ENCODE assay signal across 7 mouse cellular contexts in the genomic region with DNA sequence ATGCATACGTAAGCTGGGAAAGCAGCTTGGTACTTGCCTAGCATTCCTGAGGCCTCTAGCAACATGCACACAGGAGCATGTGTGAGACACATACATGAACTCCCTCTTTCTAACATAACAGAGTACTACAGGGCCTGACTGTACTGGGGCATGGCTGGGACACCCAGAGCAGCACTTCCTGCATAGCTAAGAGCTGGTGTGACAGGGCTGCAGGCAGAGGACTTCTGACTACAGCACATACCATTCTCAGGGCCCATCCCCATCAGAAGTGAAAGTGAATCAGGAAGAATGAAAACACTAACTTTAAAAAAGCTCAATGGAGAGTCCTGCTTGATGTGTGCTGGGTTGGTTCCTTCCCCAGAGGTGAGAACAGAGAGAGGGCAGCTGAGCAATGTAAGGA.
A peak's percentile ranks its signal among the peaks of the same experiment; 100 is the strongest.
DNase-seq lines count a peak whose midpoint lies in the region; ATAC-seq and TF ChIP-seq lines count a peak whose summit lies in the region.

No protein-coding gene starts in this region.

- DNase-seq in neural tube, embryonic 10.5 days (ENCODE audit: extremely low spot score, low spot score) = no peak
- DNase-seq in heart, adult 8-10 months (ENCODE audit: low spot score) = peak; percentile 35
- peak; percentile 12 for DNase-seq in lung, adult 2 months
- DNase-seq in thymus, postnatal 25 days = peak; percentile 29
- no peak for DNase-seq in Muller cell, postnatal 12 days (ENCODE audit: inconsistent ontology term)
- DNase-seq in left cerebral cortex, postnatal 14 days (ENCODE audit: low spot score in 2 of 2) = no peak

- no peak for TF ChIP-seq CTCF in lung, adult 2 months (IDR thresholded peaks at IDR 0.05; ENCODE audit: insufficient read depth, low read length)

- no peak for ATAC-seq in neural tube, embryonic 15.5 days (ENCODE audit: low FRiP score)

- intact Hi-C loops in left cerebral cortex, postnatal 14 days (cut with DNase I) = no loop called here

- WGBS in neural tube, embryonic 15.5 days = 69% methylated on average over 1 of the region's 1 CpGs
- WGBS in lung, adult 2 months = 78% methylated on average over 1 of the region's 1 CpGs

- H3K27me3 ChIP-seq in neural tube, embryonic 15.5 days (replicated peaks) = peaks cover 3% of the 10 kb centered on the region; the same call in 1 of the 2 replicates

- H3K9me3 ChIP-seq in neural tube, embryonic 15.5 days (replicated peaks) = no peaks in the 10 kb centered on the region

- peaks cover 51% of the 10 kb centered on the region for H3K4me1 ChIP-seq in neural tube, embryonic 15.5 days
- peaks cover 8% of the 10 kb centered on the region; the same call in 1 of the 2 replicates for H3K4me1 ChIP-seq in lung, adult 2 months (ENCODE audit: control insufficient read depth, insufficient read depth, low read length)

- no peak overlapping the region for H3K4me2 ChIP-seq in neural tube, embryonic 15.5 days

- 0 out of 2 replicates have a peak overlapping the region, but pooled peaks have one; percentile 6 for H3K27ac ChIP-seq in neural tube, embryonic 15.5 days (replicated peaks)

- no peak overlapping the region for H3K9ac ChIP-seq in neural tube, embryonic 15.5 days (replicated peaks)

- TF ChIP-seq POLR2A in lung, adult 2 months (IDR thresholded peaks at IDR 0.05; ENCODE audit: borderline replicate concordance, extremely low read depth, low read depth, low read length) = no peak

- H3K36me3 ChIP-seq in neural tube, embryonic 15.5 days = no peaks in the 10 kb centered on the region

- H3K4me3 ChIP-seq in neural tube, embryonic 15.5 days (replicated peaks) = no peak overlapping the region
- H3K4me3 ChIP-seq in lung, adult 2 months (replicated peaks; ENCODE audit: extremely low read depth, low read depth, low read length) = no peak overlapping the region

Comparison
In these comparisons a context has a peak if more than half of its experiments do, and no peak if none do; other contexts are left out.
1. DNase-seq: peak in heart, adult 8-10 months (single experiment), lung, adult 2 months (single experiment) and thymus, postnatal 25 days (single experiment); none in neural tube, embryonic 10.5 days (single experiment), Muller cell, postnatal 12 days (single experiment) and left cerebral cortex, postnatal 14 days (0 of 2).